In the genomic region with DNA sequence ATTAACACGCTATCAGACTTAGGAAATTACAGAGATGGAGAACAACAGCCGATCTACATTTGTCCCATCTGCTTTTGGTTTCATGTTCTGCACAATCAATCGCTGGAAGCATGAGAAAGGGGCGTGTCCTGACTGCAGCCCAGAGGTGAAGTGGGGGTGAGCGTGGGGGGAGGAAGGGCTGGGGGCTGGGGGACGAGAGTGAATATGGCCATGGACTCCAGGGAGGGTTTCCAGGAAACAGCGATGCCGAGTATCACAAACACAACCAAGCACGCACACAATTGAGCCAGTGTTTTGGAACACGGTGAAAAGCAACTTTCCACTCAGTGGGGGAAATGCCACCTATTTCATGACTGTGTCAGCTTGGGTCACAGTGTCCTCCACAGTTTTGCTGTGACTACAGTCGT, we compare ENCODE assay signal across 9 mouse cellular contexts.
DNase-seq lines count a peak whose midpoint lies in the region; ATAC-seq lines count a peak whose summit lies in the region.
"Had no signal": no experiment of that assay in that cellular context is flagged by ENCODE, and none has a peak within 500 bp of the region (broad histone marks: within the 10 kb centered on the region; RNA-seq: fewer than 3 reads in every experiment).

No protein-coding gene starts in this region.

- H3K36me3 ChIP-seq in limb, embryonic 15.5 days, result no peaks in the 10 kb centered on the region

- H3K4me3 ChIP-seq in brown adipose tissue, adult 24 weeks (ENCODE audit: insufficient read depth, low read depth, low read length), result peak overlapping the region; percentile 19
- H3K4me3 ChIP-seq in limb, embryonic 15.5 days, result no peak overlapping the region
- H3K4me3 ChIP-seq: erythroblast, embryonic 14.5 days had no signal

- intact Hi-C loops in heart, postnatal 14 days (cut with DNase I), result loop anchor here (5.0 kb wide), 1 partner anchor 47 kb away; no protein-coding TSS in a partner anchor
- intact Hi-C loops in left cerebral cortex, postnatal 14 days (cut with DNase I), result no loop called here

- whole genome bisulfite sequencing in limb, embryonic 15.5 days, result 29% methylated on average over 11 of the region's 11 CpGs

- peak; percentile 59 for DNase-seq in embryo, embryonic 11 days
- DNase-seq in embryo, embryonic 9.5 days (ENCODE audit: extremely low spot score), result no peak
- DNase-seq in heart, postnatal 14 days, result peak; percentile 48 to 55
- DNase-seq in left cerebral cortex, postnatal 14 days (ENCODE audit: low spot score in 2 of 2), result no peak
- no peak for DNase-seq in thymus, postnatal 0 days (ENCODE audit: low spot score)
- no peak for DNase-seq in cerebellum, adult 9-10 months

- H3K4me2 ChIP-seq in limb, embryonic 15.5 days, result peak overlapping the region; percentile 24; the same call in 1 of the 2 replicates

- peaks cover 18% of the 10 kb centered on the region for H3K4me1 ChIP-seq in brown adipose tissue, adult 24 weeks (ENCODE audit: control insufficient read depth, insufficient read depth, insufficient read length, low read length)
- peaks cover 29% of the 10 kb centered on the region for H3K4me1 ChIP-seq in limb, embryonic 15.5 days

- no peak for ATAC-seq in limb, embryonic 15.5 days (ENCODE audit: insufficient number of reproducible peaks, low FRiP score, low TSS enrichment, low read depth)

- no peak overlapping the region for H3K9ac ChIP-seq in limb, embryonic 15.5 days

- peak overlapping the region; percentile 6 for H3K27ac ChIP-seq in brown adipose tissue, adult 24 weeks (replicated peaks; ENCODE audit: low read depth, low read length)
- H3K27ac ChIP-seq in limb, embryonic 15.5 days, result no peak overlapping the region

- no peaks in the 10 kb centered on the region for H3K27me3 ChIP-seq in limb, embryonic 15.5 days

- H3K9me3 ChIP-seq in limb, embryonic 15.5 days, result no peaks in the 10 kb centered on the region

Comparison
In these comparisons a context has a peak if more than half of its experiments do, and no peak if none do; other contexts are left out.
1. DNase-seq: peak in embryo, embryonic 11 days (single experiment) and heart, postnatal 14 days (2 of 2); none in embryo, embryonic 9.5 days (single experiment), left cerebral cortex, postnatal 14 days (0 of 2), thymus, postnatal 0 days (single experiment) and cerebellum, adult 9-10 months (single experiment).